Mouse (Mus musculus) thymus, adult 18-20 months (tissue): ENCODE measurements around the gene Pgpep1l.
"Not testable (repeated sequence)": the region's sequence is repeated elsewhere in the genome, so short reads cannot be mapped to it uniquely, and the experiment has no call there.

Source experiments
- DNase-seq, 2 experiments: peaks; one replicate each; pipeline ENCODE4 v3.0.0; 2022; ENCODE audit warnings: mixed read lengths in 2 of 2

The Pgpep1l gene

DNA sequence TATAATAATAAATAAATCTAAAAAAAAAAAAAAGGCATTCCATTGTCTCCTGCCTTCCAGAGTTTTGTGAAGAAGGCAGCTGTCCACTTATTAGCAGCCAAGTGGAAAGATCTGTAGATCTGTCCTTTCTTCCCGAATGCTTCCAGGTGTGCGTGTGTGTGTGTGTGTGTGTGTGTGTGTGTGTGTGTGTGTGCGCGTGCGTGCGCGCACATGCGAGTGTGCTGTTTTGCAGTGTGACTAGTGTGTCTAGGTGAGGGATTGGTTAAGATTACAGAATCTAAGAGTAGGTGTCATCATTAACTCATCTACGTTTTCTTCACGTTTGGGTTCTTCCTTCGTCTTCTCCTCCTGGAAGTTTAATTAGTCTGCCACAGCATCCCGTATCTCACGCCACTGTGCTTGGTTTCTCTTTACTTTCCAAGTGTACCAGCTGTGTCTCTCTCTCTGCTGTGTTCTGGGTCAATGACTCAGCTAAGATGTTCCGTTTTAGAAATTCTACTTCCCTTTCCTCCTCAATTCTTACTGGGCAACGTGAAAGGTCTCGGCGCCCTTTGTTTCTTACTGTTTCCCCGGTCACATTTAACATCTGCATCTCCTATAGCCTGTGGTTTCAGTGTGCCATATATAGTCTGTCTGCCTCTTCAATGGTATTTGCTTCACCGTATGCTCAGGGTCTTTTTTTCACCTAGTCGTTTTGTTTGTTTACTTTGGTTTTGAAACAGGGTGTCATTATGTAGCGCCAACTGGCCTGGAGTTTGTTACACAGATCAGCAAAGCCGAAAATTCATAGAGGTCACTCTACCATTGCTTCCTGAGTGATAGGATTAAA lies 18.5 kb upstream of the Pgpep1l start:
- DNase-seq: no peak

DNA sequence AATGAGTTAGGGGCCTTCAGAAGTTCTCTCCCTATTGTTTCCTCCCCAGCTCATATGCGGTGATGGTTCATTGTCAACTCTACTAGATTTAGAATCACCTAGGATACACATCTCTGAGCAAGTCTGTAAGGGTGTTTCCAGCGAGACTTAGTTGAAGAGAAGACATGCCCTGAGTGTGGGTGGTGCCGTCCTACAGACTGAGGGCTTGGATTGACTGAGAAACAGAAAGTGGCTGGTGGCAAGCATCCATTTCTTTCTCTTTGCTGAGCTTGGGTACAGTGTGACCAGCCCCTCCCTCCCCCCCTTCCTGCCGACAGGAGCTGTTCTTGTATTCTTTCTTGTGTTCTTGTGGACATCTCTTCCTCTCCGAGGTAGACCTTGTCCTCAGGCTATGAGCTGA lies 17.3 kb upstream of the Pgpep1l start:
- no peak for DNase-seq

- no peak for DNase-seq
These were observed 16.4 kb upstream of the Pgpep1l start for GRCm38 (mm10) chr7:68280352-68280869.

GRCm38 (mm10) chr7:68279481-68279880 lies 15.4 kb upstream of the Pgpep1l start:
- no peak for DNase-seq

DNA sequence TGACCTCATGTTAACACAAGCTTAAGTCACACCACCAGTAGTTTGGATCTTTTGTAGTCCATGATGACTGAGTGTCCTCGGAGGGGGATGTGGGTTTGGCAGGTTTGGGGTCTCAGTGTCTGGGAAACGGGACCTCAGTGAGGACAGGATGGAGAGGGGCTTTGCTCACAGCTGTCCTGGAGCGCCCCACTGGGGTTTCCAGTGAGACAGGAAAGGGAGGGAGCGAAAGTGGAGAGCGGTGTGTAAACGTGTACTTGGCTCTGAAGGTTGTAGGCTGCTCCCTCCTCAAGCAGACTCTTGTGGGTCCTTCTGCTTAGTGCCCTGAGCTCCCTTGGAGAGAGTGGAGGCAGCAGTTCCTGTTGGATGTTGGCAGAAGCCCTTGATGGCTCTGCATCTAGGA lies 14.9 kb upstream of the Pgpep1l start:
- peak in 1 of 2 experiments; percentile 82 for DNase-seq

- no peak for DNase-seq
These were observed 14.4 kb upstream of the Pgpep1l start for GRCm38 (mm10) chr7:68278385-68278784.

GRCm38 (mm10) chr7:68277897-68278270 lies 13.9 kb upstream of the Pgpep1l start:
- no peak for DNase-seq

DNA sequence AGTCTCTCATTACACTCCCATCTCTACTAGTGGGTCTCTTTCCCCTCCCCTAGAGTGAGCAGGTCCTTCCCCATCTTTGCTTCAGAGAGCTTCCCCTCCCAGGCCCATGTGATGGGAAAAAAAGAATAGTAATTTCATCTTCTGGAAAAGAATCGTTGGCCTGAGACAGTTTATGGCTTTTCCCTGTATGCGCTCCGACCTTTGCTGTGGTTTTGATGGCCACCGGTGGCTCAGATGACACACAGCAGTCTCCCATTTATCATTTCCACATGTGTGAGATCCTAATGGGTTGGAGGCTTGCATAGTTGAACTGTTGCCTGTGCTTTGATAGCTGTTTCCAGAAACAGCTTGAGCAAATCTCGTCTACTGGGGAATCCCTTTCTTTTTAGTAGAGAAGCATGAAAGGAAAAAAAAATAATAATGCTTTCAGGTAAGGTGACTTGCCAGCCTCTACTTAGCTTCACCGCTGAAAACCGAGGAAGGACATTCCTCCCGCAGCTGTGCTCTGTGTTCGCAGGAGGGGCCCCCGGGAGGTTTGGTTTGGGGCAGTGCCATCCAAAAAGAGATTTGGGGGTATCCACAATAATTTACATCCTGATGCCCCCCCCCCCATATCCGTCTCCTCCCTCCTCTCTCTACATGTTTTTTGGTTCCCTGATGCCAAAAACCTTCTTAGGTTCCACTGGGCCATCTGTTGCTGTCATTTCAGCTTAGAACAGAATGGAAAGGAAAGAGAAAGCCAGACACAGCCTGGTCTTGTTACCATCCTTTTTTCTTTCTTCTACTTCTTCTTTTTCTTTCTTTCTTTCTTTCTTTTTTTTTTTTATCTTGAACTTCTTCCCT lies 13.2 kb upstream of the Pgpep1l start:
- DNase-seq: no peak

DNA sequence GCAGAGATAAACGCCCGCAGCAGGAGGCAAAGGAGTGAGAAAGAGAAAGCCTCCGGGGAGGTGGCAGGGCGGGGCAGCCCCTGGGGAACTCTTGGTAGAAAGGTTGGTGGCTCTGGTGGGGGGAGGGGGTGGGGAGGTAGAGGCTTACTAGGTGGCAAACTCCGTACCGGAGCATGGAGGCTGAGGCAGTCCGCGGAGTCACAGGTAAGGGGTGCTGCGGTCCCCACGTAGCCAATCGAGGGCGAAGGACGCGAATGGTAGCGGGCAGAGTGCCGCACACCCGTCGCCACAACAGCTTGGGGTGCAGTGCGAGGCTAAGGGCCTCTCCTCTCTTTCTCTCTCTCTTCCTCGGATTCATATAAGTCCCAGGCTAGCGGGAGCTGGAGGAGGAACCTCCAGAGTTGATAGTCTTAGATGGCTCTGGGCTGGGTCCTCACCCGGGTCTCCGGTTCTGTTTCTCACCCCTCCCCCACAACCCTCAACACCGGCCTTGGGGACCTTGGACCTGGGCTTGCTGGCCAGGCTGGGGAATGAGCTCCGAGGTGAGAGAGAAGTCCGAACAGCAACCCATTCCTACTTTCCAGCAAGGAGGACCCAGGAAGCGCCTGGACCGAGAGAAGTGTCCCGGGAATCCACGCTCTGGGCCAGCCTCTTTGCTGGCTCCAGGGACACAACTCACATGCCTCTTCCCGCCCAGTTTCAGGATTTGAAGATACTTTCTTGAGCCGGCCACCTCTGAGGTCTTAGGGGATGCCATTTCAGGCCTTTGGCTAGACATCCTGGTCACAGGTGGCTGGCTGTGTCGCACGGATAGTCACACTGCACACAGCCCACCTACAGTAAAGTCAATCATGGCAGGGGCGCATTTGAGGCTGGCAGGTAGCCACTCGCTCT lies 12.1 kb upstream of the Pgpep1l start:
- peak in 1 of 2 experiments; percentile 78 for DNase-seq

GRCm38 (mm10) chr7:68275445-68275837 lies 11.4 kb upstream of the Pgpep1l start:
- not testable (repeated sequence) for DNase-seq

GRCm38 (mm10) chr7:68274951-68275350 lies 10.9 kb upstream of the Pgpep1l start:
- no peak for DNase-seq

DNA sequence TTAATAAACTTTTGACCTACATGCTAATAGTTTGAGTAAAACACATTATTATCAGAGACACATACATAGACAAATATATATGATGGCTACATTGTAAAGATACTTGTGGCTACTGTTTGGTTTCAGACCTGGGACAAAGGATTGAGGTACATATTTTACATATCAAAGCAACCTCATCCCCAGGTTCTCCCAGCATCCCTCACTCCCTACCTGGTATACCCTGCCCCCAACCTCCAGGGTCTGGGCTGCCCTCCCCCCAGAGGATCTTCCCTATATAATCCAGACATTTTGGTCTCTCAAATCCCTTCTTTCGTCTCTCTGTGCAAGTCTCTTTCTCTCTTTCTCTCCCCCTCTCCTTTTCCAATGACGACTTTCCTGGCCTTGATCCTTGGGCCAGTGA lies 10.2 kb upstream of the Pgpep1l start:
- DNase-seq: no peak

DNA sequence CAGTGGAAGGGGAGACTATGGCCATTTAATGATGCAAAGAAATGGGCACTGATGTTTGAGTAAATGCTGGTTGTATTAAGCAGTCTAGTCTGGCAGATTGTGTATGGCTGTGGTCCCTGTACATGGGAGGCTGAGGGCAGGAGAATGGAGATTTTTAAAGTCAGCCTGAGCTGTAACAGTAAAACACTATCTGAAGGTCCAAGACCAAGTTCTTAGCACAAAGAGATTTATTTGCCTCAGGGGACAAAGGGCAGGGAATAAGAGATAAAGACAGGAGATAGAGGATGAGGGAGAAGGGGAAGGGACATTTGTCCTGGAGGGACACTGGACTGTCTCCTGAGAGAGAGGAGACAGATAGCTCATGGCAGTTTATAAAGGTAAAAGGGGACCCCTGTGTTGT lies 9.5 kb upstream of the Pgpep1l start, which contains the start of gene Fam169b:
Gene Fam169b, plus strand, starts transcription at position 325 of the 400 bp plus-strand sequence.
- DNase-seq: no peak

GRCm38 (mm10) chr7:68272607-68273006 lies 8.6 kb upstream of the Pgpep1l start:
- no peak for DNase-seq

DNA sequence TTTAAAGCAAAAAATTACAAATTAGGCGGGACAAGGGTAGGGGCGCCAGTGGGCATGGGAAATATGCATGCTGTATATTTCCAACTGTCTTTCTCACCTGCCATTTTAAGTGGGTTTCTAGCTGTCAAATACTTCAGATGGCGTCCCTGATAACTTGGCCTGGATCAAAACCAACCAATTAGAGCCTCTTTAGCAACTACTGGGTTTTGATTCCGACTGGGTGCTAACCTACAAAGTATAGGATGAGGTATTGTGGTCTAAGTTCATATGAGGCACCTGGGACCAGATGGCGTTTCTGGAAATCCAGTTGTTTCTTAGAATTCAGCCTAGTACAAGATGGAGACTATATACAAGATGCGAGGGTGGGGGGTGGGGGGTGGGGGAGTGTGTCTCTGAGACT lies 7.8 kb upstream of the Pgpep1l start:
- no peak for DNase-seq

DNA sequence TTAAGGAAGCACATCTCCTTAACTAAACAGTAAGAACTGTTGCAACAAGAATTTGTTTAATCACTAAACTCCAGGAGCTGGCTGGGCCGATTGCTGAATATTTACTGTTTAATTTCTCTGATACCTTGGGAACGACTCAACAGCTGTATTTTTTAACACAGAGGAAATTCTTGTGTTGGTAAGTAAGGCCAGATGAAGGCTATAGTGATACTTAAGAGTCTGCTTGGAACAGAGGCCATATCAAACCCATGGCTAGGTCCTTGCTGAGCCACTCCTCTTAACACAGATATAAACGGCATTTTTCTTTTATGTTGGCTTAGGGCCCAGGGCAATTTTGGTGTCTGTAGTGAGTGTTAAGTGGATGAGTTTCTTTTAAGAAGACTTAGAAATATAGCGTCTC lies 6.5 kb upstream of the Pgpep1l start:
- no peak for DNase-seq

DNA sequence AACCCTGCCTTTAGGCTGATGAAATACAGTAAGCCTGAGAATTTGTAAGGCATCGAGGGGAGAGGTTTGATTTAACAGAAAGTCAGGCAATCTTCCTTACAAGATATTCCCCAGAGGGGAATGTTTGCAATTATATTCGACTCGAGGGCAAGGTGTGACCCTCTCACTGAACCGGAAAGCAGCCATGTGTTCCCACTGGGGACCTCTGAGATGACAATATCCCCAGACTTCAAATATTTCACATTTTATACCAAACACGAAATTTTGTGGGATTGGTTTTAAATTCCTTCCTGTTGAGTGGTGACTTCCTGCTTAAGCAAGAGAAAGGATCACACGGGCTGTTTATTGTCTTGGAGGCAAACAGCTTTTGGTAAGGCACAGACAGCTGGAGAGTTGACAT lies 2.7 kb upstream of the Pgpep1l start:
- no peak for DNase-seq

GRCm38 (mm10) chr7:68265391-68265790 lies 1.4 kb upstream of the Pgpep1l start:
- no peak for DNase-seq

GRCm38 (mm10) chr7:68264531-68264930 lies 498 bp upstream of the Pgpep1l start:
- DNase-seq: peak; percentile 87 to 93

DNA sequence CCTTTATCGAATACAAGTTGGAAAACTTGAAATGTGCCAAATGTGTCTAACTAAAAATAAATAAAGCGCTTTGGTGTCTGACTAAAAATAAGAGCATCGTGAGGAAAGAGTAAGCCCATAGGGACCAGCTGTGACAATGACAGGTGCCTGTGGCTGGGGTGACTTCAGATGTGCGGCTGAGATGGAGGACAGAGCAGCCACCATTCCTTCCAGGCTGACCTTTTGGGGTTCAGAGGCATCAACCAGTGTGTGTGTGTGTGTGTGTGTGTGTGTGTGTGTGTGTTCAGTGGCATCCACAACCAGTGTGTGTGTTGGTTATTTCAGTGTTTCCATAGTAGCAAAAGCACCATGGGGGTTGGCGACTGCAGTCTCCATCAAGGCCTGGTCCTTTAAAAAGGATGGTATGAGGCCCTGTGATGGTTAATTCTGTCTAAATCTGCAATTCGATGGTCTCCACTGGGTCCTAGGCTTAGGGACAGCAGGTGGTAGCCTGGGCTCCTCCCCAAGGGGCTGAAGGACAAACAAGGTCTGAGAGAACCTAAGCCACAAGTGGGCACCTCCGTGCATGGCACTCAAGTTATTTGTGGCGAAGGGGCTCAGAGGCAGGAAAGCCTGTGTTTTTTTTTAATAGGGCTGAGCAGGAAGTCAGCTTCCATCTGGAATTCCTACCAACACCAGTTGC lies 546 bp downstream of the Pgpep1l start:
- DNase-seq: no peak

- no peak for DNase-seq
These were observed 1.3 kb downstream of the Pgpep1l start for GRCm38 (mm10) chr7:68262612-68263200.
